Mouse (Mus musculus): ENCODE data around the gene Cnnm2.

Gene Cnnm2

GRCm38 (mm10) chr19:46887811-46888527, 126.6 kb downstream of the Cnnm2 start:
- DNase-seq, result no peak

- DNase-seq, result no peak
Observed at GRCm38 (mm10) chr19:46889666-46890065, 128.3 kb downstream of the Cnnm2 start.

GRCm38 (mm10) chr19:46890657-46891056, 129.3 kb downstream of the Cnnm2 start:
- DNase-seq, result no peak

GRCm38 (mm10) chr19:46892856-46893255, 131.5 kb downstream of the Cnnm2 start:
- no peak for DNase-seq

- no peak for DNase-seq
Observed at GRCm38 (mm10) chr19:46893484-46893883, 132.1 kb downstream of the Cnnm2 start.

GRCm38 (mm10) chr19:46897135-46897534, 135.7 kb downstream of the Cnnm2 start:
- DNase-seq, result no peak

- no peak for DNase-seq
Observed at GRCm38 (mm10) chr19:46898222-46898621, 136.8 kb downstream of the Cnnm2 start.

GRCm38 (mm10) chr19:46899306-46899705, 137.9 kb downstream of the Cnnm2 start:
- DNase-seq, result peak; percentile 54 to 74

- DNase-seq, result no peak
Observed at GRCm38 (mm10) chr19:46899871-46900270, 138.5 kb downstream of the Cnnm2 start.

- DNase-seq, result no peak
Observed at GRCm38 (mm10) chr19:46900786-46901185, 139.4 kb downstream of the Cnnm2 start.

GRCm38 (mm10) chr19:46901323-46901722, 139.9 kb downstream of the Cnnm2 start:
- peak in 1 of 2 experiments; percentile 60 for DNase-seq

- DNase-seq, result no peak
Observed at GRCm38 (mm10) chr19:46903379-46903778, 142.0 kb downstream of the Cnnm2 start.

- DNase-seq, result no peak
Observed at GRCm38 (mm10) chr19:46904907-46905306, 143.5 kb downstream of the Cnnm2 start.

- no peak for DNase-seq
Observed at GRCm38 (mm10) chr19:46905383-46905782, 144.0 kb downstream of the Cnnm2 start.

GRCm38 (mm10) chr19:46905971-46906370, 144.6 kb downstream of the Cnnm2 start:
- DNase-seq, result peak in 1 of 2 experiments; percentile 53

- no peak for DNase-seq
Observed at GRCm38 (mm10) chr19:46908207-46908606, 146.8 kb downstream of the Cnnm2 start.

- DNase-seq, result peak; percentile 29 to 71
Observed at GRCm38 (mm10) chr19:46908977-46909376, 147.6 kb downstream of the Cnnm2 start.

GRCm38 (mm10) chr19:46911492-46911891, 150.1 kb downstream of the Cnnm2 start:
- no peak for DNase-seq

GRCm38 (mm10) chr19:46913626-46914025, 152.2 kb downstream of the Cnnm2 start:
- peak; percentile 36 to 49 for DNase-seq

GRCm38 (mm10) chr19:46915406-46916080, 154.1 kb downstream of the Cnnm2 start:
- DNase-seq, result peak in 1 of 2 experiments; percentile 36

GRCm38 (mm10) chr19:46920571-46920970, 159.2 kb downstream of the Cnnm2 start:
- no peak for DNase-seq

GRCm38 (mm10) chr19:46926357-46926756, 165.0 kb downstream of the Cnnm2 start:
- DNase-seq, result no peak

GRCm38 (mm10) chr19:46926951-46927350, 165.6 kb downstream of the Cnnm2 start:
- no peak for DNase-seq

GRCm38 (mm10) chr19:46928136-46928535, 166.7 kb downstream of the Cnnm2 start:
- no peak for DNase-seq
